Mouse (Mus musculus): ENCODE measurements at regions not wholly inside any gene's neighbourhood (a gene's known extent, or its start where the extent isn't known, plus 50 kb on each side); places are given as distances from the start of the nearest gene placed in this dataset.
"Not testable (repeated sequence)": the region's sequence is repeated elsewhere in the genome, so short reads cannot be mapped to it uniquely, and the experiment has no call there.

- no peak overlapping the region for H3K27ac ChIP-seq (ENCODE audit: low read length)
- H3K9me3 ChIP-seq (replicated peaks; ENCODE audit: control insufficient read depth, low read length, poor library complexity, severe bottlenecking) = no peaks in the 10 kb centered on the region
- H3K36me3 ChIP-seq (ENCODE audit: control insufficient read depth, insufficient read depth, low read length) = no peaks in the 10 kb centered on the region
- no peak overlapping the region for H3K4me3 ChIP-seq (ENCODE audit: low read depth, low read length)
- H3K27me3 ChIP-seq (ENCODE audit: control insufficient read depth, insufficient read depth, low read depth, low read length) = no peaks in the 10 kb centered on the region
- no peak for ATAC-seq
- 85% methylated on average over 13 of the region's 13 CpGs for WGBS
- H3K4me1 ChIP-seq (ENCODE audit: control insufficient read depth, insufficient read depth, low read length) = no peaks in the 10 kb centered on the region; the same call in none of the 2 replicates
- no peak overlapping the region for H3K4me2 ChIP-seq (ENCODE audit: low read length)
- H3K9ac ChIP-seq (ENCODE audit: low read depth, low read length) = no peak overlapping the region
Measured at GRCm38 (mm10) chr12:77860769-77861557, 333.1 kb upstream of the Gm6657 start.

GRCm38 (mm10) chr12:77867947-77868495 lies 326.0 kb upstream of the Gm6657 start:
- Histone ChIP-seq H3K27me3 (ENCODE audit: control insufficient read depth, insufficient read depth, low read depth, low read length) (no peaks in the 10 kb centered on the region), H3K4me1 (ENCODE audit: control insufficient read depth, insufficient read depth, low read length) (peaks cover 3% of the 10 kb centered on the region; the same call in 1 of the 2 replicates), H3K9ac (ENCODE audit: low read depth, low read length) (no peak overlapping the region), H3K36me3 (ENCODE audit: control insufficient read depth, insufficient read depth, low read length) (no peaks in the 10 kb centered on the region), H3K4me2 (ENCODE audit: low read length) (no peak overlapping the region), H3K4me3 (ENCODE audit: low read depth, low read length) (no peak overlapping the region), H3K9me3 (replicated peaks; ENCODE audit: control insufficient read depth, low read length, poor library complexity, severe bottlenecking) (no peaks in the 10 kb centered on the region), H3K27ac (ENCODE audit: low read length) (no peak overlapping the region; the same call in 1 of the 2 replicates)
- peak; percentile 54; the same call in 1 of the 2 replicates for ATAC-seq
- 45% methylated on average over 4 of the region's 4 CpGs for WGBS

DNA sequence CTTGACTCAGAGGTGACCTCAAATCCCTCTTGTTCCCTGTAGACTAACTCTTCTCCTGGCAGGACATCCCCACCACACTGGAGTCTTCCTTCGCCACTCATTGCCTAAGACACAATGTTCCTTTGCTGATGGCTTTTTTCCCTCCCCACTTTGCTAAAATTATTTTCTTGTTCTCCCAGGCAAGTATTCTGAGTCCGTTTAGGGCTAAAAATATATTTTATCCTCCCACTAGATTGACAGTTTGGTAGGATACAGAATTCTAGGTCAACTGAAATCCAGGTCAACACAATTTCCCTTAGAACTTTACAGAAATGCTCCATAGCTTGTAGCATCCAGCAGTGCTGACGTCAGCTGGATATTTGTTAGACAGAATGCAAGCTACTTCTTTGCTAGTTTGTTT lies 324.7 kb upstream of the Gm6657 start:
- no peak overlapping the region for H3K27ac ChIP-seq (ENCODE audit: low read length)
- H3K9me3 ChIP-seq (replicated peaks; ENCODE audit: control insufficient read depth, low read length, poor library complexity, severe bottlenecking) = no peaks in the 10 kb centered on the region
- H3K27me3 ChIP-seq (ENCODE audit: control insufficient read depth, insufficient read depth, low read depth, low read length) = no peaks in the 10 kb centered on the region
- ATAC-seq = no peak
- WGBS = 76% methylated on average over 3 of the region's 3 CpGs
- no peaks in the 10 kb centered on the region for H3K36me3 ChIP-seq (ENCODE audit: control insufficient read depth, insufficient read depth, low read length)
- no peak overlapping the region for H3K4me2 ChIP-seq (ENCODE audit: low read length)
- no peak overlapping the region for H3K4me3 ChIP-seq (ENCODE audit: low read depth, low read length)
- peaks cover 3% of the 10 kb centered on the region; the same call in 1 of the 2 replicates for H3K4me1 ChIP-seq (ENCODE audit: control insufficient read depth, insufficient read depth, low read length)
- no peak overlapping the region for H3K9ac ChIP-seq (ENCODE audit: low read depth, low read length)

- Histone ChIP-seq H3K9me3 (replicated peaks; ENCODE audit: control insufficient read depth, low read length, poor library complexity, severe bottlenecking) (no peaks in the 10 kb centered on the region), H3K27me3 (ENCODE audit: control insufficient read depth, insufficient read depth, low read depth, low read length) (no peaks in the 10 kb centered on the region), H3K4me3 (ENCODE audit: low read depth, low read length) (no peak overlapping the region), H3K4me2 (ENCODE audit: low read length) (no peak overlapping the region), H3K36me3 (ENCODE audit: control insufficient read depth, insufficient read depth, low read length) (no peaks in the 10 kb centered on the region), H3K27ac (ENCODE audit: low read length) (no peak overlapping the region), H3K4me1 (ENCODE audit: control insufficient read depth, insufficient read depth, low read length) (no peaks in the 10 kb centered on the region), H3K9ac (ENCODE audit: low read depth, low read length) (no peak overlapping the region)
- WGBS = 98% methylated on average over 2 of the region's 2 CpGs
- ATAC-seq = no peak
Measured at GRCm38 (mm10) chr12:77887335-77887734, 306.7 kb upstream of the Gm6657 start.

DNA sequence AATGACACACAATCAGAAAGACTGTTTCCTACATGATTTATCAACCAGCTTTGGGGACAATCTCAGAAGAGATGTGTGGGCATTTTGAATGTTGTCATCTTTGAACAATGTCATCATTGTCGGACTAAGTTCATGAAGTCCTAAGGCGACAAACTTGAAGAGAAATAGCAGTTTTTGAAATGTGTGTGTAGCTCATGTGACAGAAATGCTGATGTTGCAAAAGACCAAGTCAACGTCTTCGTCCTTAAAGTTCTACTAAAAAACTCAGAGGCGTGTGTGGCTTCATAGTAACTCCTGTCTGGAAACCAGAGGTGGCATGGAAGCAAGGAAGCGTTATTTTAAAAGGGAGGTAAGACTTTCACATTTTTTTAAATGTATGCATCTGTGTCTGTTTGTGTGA lies 302.6 kb upstream of the Gm6657 start:
- no peak for ATAC-seq
- H3K4me2 ChIP-seq (ENCODE audit: low read length) = no peak overlapping the region
- H3K9ac ChIP-seq (ENCODE audit: low read depth, low read length) = no peak overlapping the region
- no peaks in the 10 kb centered on the region for H3K9me3 ChIP-seq (replicated peaks; ENCODE audit: control insufficient read depth, low read length, poor library complexity, severe bottlenecking)
- H3K4me3 ChIP-seq (ENCODE audit: low read depth, low read length) = no peak overlapping the region
- no peaks in the 10 kb centered on the region for H3K36me3 ChIP-seq (ENCODE audit: control insufficient read depth, insufficient read depth, low read length)
- H3K27me3 ChIP-seq (ENCODE audit: control insufficient read depth, insufficient read depth, low read depth, low read length) = no peaks in the 10 kb centered on the region
- no peaks in the 10 kb centered on the region; the same call in 1 of the 2 replicates for H3K4me1 ChIP-seq (ENCODE audit: control insufficient read depth, insufficient read depth, low read length)
- H3K27ac ChIP-seq (ENCODE audit: low read length) = no peak overlapping the region
- 95% methylated on average over 6 of the region's 6 CpGs for WGBS

- no peaks in the 10 kb centered on the region for H3K27me3 ChIP-seq (ENCODE audit: control insufficient read depth, insufficient read depth, low read depth, low read length)
- ATAC-seq = no peak
- no peak overlapping the region for H3K9ac ChIP-seq (ENCODE audit: low read depth, low read length)
- no peak overlapping the region for H3K27ac ChIP-seq (ENCODE audit: low read length)
- H3K36me3 ChIP-seq (ENCODE audit: control insufficient read depth, insufficient read depth, low read length) = no peaks in the 10 kb centered on the region
- no peak overlapping the region for H3K4me3 ChIP-seq (ENCODE audit: low read depth, low read length)
- H3K9me3 ChIP-seq (replicated peaks; ENCODE audit: control insufficient read depth, low read length, poor library complexity, severe bottlenecking) = no peaks in the 10 kb centered on the region
- H3K4me2 ChIP-seq (ENCODE audit: low read length) = no peak overlapping the region
- H3K4me1 ChIP-seq (ENCODE audit: control insufficient read depth, insufficient read depth, low read length) = no peaks in the 10 kb centered on the region; the same call in 1 of the 2 replicates
Measured at GRCm38 (mm10) chr12:77894238-77894637, 299.8 kb upstream of the Gm6657 start.

DNA sequence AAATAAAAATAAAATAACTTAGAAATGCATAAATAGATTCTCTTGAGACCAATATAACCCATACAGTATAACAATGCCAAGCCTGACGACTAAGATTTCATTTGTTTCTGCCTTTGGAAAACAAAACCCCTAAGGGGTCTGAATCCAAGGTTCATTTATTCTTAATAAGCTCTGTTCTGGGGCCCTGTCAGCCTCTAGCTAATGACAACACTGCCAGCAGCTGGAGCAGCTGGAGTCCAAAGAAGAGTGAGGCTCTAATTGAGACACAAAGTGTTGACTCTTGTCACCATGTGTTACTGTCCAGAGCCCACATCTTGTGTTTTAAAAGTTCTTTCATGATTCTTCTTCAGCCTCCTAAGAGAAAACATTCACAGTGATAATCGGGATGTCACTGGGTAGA lies 298.5 kb upstream of the Gm6657 start:
- Histone ChIP-seq H3K9me3 (replicated peaks; ENCODE audit: control insufficient read depth, low read length, poor library complexity, severe bottlenecking) (no peaks in the 10 kb centered on the region), H3K36me3 (ENCODE audit: control insufficient read depth, insufficient read depth, low read length) (no peaks in the 10 kb centered on the region), H3K4me1 (ENCODE audit: control insufficient read depth, insufficient read depth, low read length) (no peaks in the 10 kb centered on the region; the same call in 1 of the 2 replicates), H3K4me3 (ENCODE audit: low read depth, low read length) (no peak overlapping the region), H3K4me2 (ENCODE audit: low read length) (no peak overlapping the region), H3K27me3 (ENCODE audit: control insufficient read depth, insufficient read depth, low read depth, low read length) (no peaks in the 10 kb centered on the region), H3K27ac (ENCODE audit: low read length) (no peak overlapping the region), H3K9ac (ENCODE audit: low read depth, low read length) (no peak overlapping the region)
- WGBS = 39% methylated on average over 2 of the region's 2 CpGs
- no peak for ATAC-seq

DNA sequence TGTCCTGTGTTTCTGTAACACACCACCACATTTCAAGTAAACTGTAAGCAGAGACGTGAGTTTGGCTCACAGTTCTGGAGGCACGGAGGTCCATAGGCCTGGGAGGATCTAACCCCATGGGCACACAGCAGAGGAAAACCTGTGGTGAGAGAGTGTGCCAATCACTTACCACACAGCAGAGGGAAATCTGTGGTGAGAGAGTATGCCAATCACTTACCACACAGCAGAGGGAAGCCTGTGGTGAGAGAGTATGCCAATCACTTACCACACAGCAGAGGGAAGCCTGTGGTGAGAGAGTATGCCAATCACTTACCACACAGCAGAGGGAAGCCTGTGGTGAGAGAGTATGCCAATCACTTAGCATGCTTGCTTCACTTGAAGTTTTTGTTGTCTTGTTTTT lies 295.1 kb upstream of the Gm6657 start:
- ATAC-seq; H3K9me3 ChIP-seq (replicated peaks; ENCODE audit: control insufficient read depth, low read length, poor library complexity, severe bottlenecking); H3K27ac ChIP-seq (ENCODE audit: low read length); H3K27me3 ChIP-seq (ENCODE audit: control insufficient read depth, insufficient read depth, low read depth, low read length); H3K9ac ChIP-seq (ENCODE audit: low read depth, low read length); H3K4me1 ChIP-seq (ENCODE audit: control insufficient read depth, insufficient read depth, low read length); H3K36me3 ChIP-seq (ENCODE audit: control insufficient read depth, insufficient read depth, low read length); H3K4me3 ChIP-seq (ENCODE audit: low read depth, low read length); H3K4me2 ChIP-seq (ENCODE audit: low read length): not testable (repeated sequence)
- 82% methylated on average over 2 of the region's 2 CpGs for WGBS

DNA sequence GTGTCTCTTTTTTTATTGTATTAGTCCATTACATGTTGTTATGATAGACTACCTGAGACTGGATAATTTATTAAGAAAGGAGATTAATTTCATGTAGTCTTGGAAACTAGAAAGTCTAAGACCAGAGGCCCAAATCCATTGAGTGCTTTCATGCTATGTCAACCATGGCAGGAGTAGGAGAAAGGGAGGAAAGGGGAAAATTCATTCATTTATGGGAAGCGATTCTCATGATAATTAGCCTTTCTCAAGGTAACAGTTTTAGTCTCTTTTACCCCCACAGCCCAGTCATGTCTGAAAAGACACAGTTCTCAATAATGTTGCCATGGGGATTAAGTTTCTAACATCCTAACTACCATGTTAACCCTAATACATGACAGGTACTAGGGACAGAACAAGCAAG lies 292.8 kb upstream of the Gm6657 start:
- no peak overlapping the region for H3K4me3 ChIP-seq (ENCODE audit: low read depth, low read length)
- H3K9me3 ChIP-seq (replicated peaks; ENCODE audit: control insufficient read depth, low read length, poor library complexity, severe bottlenecking) = no peaks in the 10 kb centered on the region
- no peak for ATAC-seq
- no peaks in the 10 kb centered on the region for H3K27me3 ChIP-seq (ENCODE audit: control insufficient read depth, insufficient read depth, low read depth, low read length)
- 43% methylated on average over 1 of the region's 1 CpGs for WGBS
- no peak overlapping the region for H3K27ac ChIP-seq (ENCODE audit: low read length)
- no peaks in the 10 kb centered on the region for H3K36me3 ChIP-seq (ENCODE audit: control insufficient read depth, insufficient read depth, low read length)
- H3K9ac ChIP-seq (ENCODE audit: low read depth, low read length) = no peak overlapping the region
- H3K4me2 ChIP-seq (ENCODE audit: low read length) = no peak overlapping the region
- H3K4me1 ChIP-seq (ENCODE audit: control insufficient read depth, insufficient read depth, low read length) = no peaks in the 10 kb centered on the region

All from midbrain, embryonic 16.5 days (tissue).